Comparison of ENCODE assay signal across 19 mouse cellular contexts in genomic region chr1:80964376-80964775, GRCm38 (mm10).
"Had no signal": no experiment of that assay in that cellular context is flagged by ENCODE, and none has a peak within 500 bp of the region (broad histone marks: within the 10 kb centered on the region; RNA-seq: fewer than 3 reads in every experiment).

No protein-coding gene starts in this region.

- H3K27ac ChIP-seq: intestine, embryonic 15.5 days; layer of hippocampus, adult 2 months; limb, embryonic 12.5 days; liver, embryonic 13.5 days; lung, embryonic 15.5 days; macrophage; midbrain, embryonic 15.5 days; neural tube, embryonic 12.5 days; stomach, postnatal 0 days had no signal

- DNase-seq: kidney, adult 18-20 months; kidney, postnatal 10 days; kidney, postnatal 4 days; liver; liver, embryonic 13.5 days; liver, postnatal 0 days; lung, postnatal 14 days; thymus, adult 18-20 months; thymus, postnatal 14 days had no signal

- H3K9me3 ChIP-seq: intestine, embryonic 15.5 days; limb, embryonic 12.5 days; liver, embryonic 13.5 days; lung, embryonic 15.5 days; megakaryocyte, embryonic 14.5 days; midbrain, embryonic 15.5 days; neural tube, embryonic 12.5 days had no signal

- ATAC-seq: intestine, embryonic 15.5 days; liver, postnatal 0 days; midbrain, embryonic 15.5 days had no signal

- H3K4me3 ChIP-seq: intestine, embryonic 15.5 days; layer of hippocampus, adult 2 months; limb, embryonic 12.5 days; liver, embryonic 13.5 days; lung, embryonic 15.5 days; megakaryocyte, embryonic 14.5 days; midbrain, embryonic 15.5 days; neural tube, embryonic 12.5 days had no signal

- H3K4me2 ChIP-seq: intestine, embryonic 15.5 days; limb, embryonic 12.5 days; liver, embryonic 13.5 days; lung, embryonic 15.5 days; midbrain, embryonic 11.5 days; midbrain, embryonic 15.5 days; neural tube, embryonic 12.5 days had no signal

- H3K9ac ChIP-seq: intestine, embryonic 15.5 days; limb, embryonic 12.5 days; liver, embryonic 13.5 days; liver, postnatal 0 days; lung, embryonic 15.5 days; midbrain, embryonic 15.5 days; neural tube, embryonic 12.5 days had no signal

- H3K36me3 ChIP-seq: intestine, embryonic 15.5 days; limb, embryonic 12.5 days; liver, embryonic 13.5 days; lung, embryonic 15.5 days; midbrain, embryonic 15.5 days; neural tube, embryonic 12.5 days had no signal

- H3K4me1 ChIP-seq: intestine, embryonic 15.5 days; limb, embryonic 12.5 days; liver, embryonic 13.5 days; lung, embryonic 15.5 days; megakaryocyte, embryonic 14.5 days; midbrain, embryonic 15.5 days; neural tube, embryonic 12.5 days had no signal

- H3K27me3 ChIP-seq: intestine, embryonic 15.5 days; limb, embryonic 12.5 days; liver, embryonic 13.5 days; lung, embryonic 15.5 days; megakaryocyte, embryonic 14.5 days; midbrain, embryonic 15.5 days; neural tube, embryonic 12.5 days had no signal
